Mouse (Mus musculus) midbrain, embryonic 11.5 days (tissue): ENCODE data around the gene Tom1l1. TPM values are rescaled to one million over a fixed set of nuclear protein-coding genes. Genes with fewer than 3 reads are reported as not detected.
"Not testable (repeated sequence)": the region's sequence is repeated elsewhere in the genome, so short reads cannot be mapped to it uniquely, and the experiment has no call there.

Source experiments
- ATAC-seq: fragments of 200-750 bp; cut with Nextera tagmentation; 2 replicates; pipeline ENCODE4 v1.8.0; 2017; ENCODE audit warnings: moderate TSS enrichment, moderate library complexity; ENCODE audit not compliant: low FRiP score
- DNase-seq: peaks from one replicate; pipeline ENCODE4 v3.0.0; 2015; ENCODE audit warnings: low spot score; ENCODE audit errors: missing footprints
- H3K27ac ChIP-seq: fragments of 300-500 bp; sonication (generic); 2 replicates; pipeline ENCODE4 v1.5.1; 2014; ENCODE audit warnings: low read depth, low read length
- H3K27me3 ChIP-seq: fragments of 300-500 bp; sonication (generic); 2 replicates; pipeline ENCODE4 v1.6.1; 2014; ENCODE audit warnings: mild to moderate bottlenecking, low read length, moderate library complexity, mixed read lengths; ENCODE audit not compliant: control insufficient read depth, insufficient read depth
- H3K36me3 ChIP-seq: fragments of 300-500 bp; sonication (generic); 2 replicates; pipeline ENCODE4 v1.6.1; 2014; ENCODE audit warnings: mild to moderate bottlenecking, low read length, moderate library complexity, mixed read lengths; ENCODE audit not compliant: control insufficient read depth, insufficient read depth
- H3K4me1 ChIP-seq: fragments of 300-500 bp; sonication (generic); 2 replicates; pipeline ENCODE4 v1.6.1; 2014; ENCODE audit warnings: low read length; ENCODE audit not compliant: control insufficient read depth, insufficient read depth
- H3K4me2 ChIP-seq: fragments of 300-500 bp; sonication (generic); 2 replicates; pipeline ENCODE4 v1.6.1; 2014; ENCODE audit warnings: mild to moderate bottlenecking, moderate library complexity
- H3K4me3 ChIP-seq: fragments of 300-500 bp; sonication (generic); 2 replicates; pipeline ENCODE4 v1.5.1; 2014; ENCODE audit warnings: low read depth, low read length
- H3K9ac ChIP-seq: fragments of 300-500 bp; sonication (generic); 2 replicates; pipeline ENCODE4 v1.6.1; 2014; ENCODE audit warnings: low read length
- H3K9me3 ChIP-seq: fragments of 300-500 bp; sonication (generic); 2 replicates; pipeline ENCODE4 v1.6.1; 2016; ENCODE audit warnings: low read length; ENCODE audit not compliant: control insufficient read depth
- WGBS: fragments of 180-500 bp; shearing (Covaris S2); extraction: QIAGEN DNeasy Blood & Tissue Kit; methylation state at CpG from one replicate; pipeline ENCODE4 v1.1.7; 2014; 5-methylcytosine and 5-hydroxymethylcytosine counted together
- polyA plus RNA-seq: library from polyadenylated mRNA; unstranded; fragments of >200 nt; fragmentation: Nextera tagmentation; extraction: Ambion mirVana; gene quantifications from 2 replicates; pipeline ENCODE4 v1.2.1, GENCODE M21; 2014

Tom1l1 gene
- 17.4 and 18.7 TPM in 2 replicates for polyA plus RNA-seq

GRCm38 (mm10) chr11:90687460-90688416 is at the start of gene Tom1l1:
TSS of gene Tom1l1 (minus strand) at chr11:90688366.
- Histone ChIP-seq H3K4me2 (peak within 1 kb of the TSS; percentile 88), H3K4me1 (no peaks in the 10 kb centered on the region), H3K27ac (no peak within 1 kb of the TSS), H3K4me3 (peak within 1 kb of the TSS; percentile 65), H3K27me3 (no peaks in the 10 kb centered on the region), H3K9me3 (no peaks in the 10 kb centered on the region), H3K36me3 (no peaks in the 10 kb centered on the region), H3K9ac (peak within 1 kb of the TSS; percentile 75)
- WGBS, result 6% methylated on average over 47 of the region's 47 CpGs
- ATAC-seq, result peak; percentile 93
- DNase-seq, result peak; percentile 96

DNA sequence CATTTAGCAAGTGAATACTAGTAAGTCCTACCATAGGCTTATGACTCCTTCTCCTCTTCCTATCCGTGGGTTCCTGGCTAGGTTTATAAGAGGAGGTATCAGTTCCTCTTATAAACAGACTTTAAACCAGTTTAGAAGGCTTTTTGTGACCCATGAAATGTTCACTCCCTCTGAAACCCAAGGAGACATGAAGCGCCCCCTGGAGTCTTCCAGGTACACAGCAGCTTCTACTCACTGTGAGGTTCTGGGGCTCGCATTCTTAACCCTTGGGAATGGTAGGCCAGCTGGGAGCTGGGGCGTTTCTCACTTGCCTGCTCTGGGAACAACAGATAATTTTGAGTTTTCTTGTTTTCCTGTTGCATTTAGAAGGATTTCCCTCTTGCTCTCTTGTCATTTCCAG is 45.4 kb upstream of the Tom1l1 start:
- Histone ChIP-seq H3K4me1 (no peaks in the 10 kb centered on the region), H3K9ac (no peak overlapping the region), H3K27ac (no peak overlapping the region), H3K4me2 (no peak overlapping the region), H3K27me3 (no peaks in the 10 kb centered on the region), H3K4me3 (no peak overlapping the region), H3K36me3 (no peaks in the 10 kb centered on the region), H3K9me3 (no peaks in the 10 kb centered on the region)
- DNase-seq, result no peak
- WGBS, result 70% methylated on average over 4 of the region's 4 CpGs
- no peak for ATAC-seq

DNA sequence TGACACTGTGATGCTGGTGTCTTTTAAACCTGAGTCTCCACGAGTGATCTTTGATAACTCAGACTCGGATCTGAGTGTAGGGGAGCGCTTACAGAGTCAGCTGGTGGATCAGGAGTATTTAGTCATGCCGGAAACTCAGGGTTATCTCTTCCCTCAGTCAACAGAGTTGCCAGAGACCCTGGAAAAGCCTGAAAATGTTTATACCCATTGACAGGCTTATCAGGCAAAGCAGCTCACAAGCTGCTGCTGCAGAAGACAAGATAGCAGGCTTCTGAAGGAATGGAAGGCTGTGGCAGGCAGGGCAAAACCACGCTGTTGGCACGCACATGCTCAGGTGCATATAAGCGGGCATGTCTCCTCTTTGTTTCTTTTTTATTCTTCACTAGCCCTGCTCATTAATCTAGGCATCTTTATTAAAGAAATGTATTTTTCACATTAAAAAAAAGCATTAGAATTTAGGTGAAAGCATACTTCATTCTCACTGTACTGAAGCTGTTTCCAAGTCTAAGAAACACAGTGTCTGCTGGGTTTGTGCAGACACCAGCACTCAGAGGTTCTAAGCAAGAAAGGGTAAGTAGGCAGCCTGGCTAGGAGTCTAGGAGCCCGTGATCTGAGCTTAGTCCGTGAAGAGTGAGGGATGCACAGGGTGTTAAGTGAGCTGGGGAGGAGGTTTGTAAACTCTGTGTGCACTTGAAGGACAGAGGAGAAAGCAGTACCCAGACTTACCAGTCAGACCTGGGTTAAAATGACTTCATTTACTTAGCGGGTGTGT is 39.4 kb upstream of the Tom1l1 start:
- ATAC-seq, result no peak
- H3K4me1 ChIP-seq, result no peaks in the 10 kb centered on the region
- 80% methylated on average over 10 of the region's 10 CpGs for WGBS

GRCm38 (mm10) chr11:90726730-90727129 is 38.6 kb upstream of the Tom1l1 start:
- ATAC-seq (no peak), DNase-seq (no peak)
- Histone ChIP-seq H3K27ac (no peak overlapping the region), H3K36me3 (no peaks in the 10 kb centered on the region), H3K4me2 (no peak overlapping the region), H3K9me3 (no peaks in the 10 kb centered on the region), H3K4me1 (no peaks in the 10 kb centered on the region), H3K9ac (no peak overlapping the region), H3K4me3 (no peak overlapping the region), H3K27me3 (no peaks in the 10 kb centered on the region)
- 84% methylated on average over 10 of the region's 10 CpGs for WGBS

More for the DNA sequence above, 39.4 kb upstream of the Tom1l1 start:
- Histone ChIP-seq H3K9ac (no peak overlapping the region), H3K4me2 (no peak overlapping the region), H3K9me3 (no peaks in the 10 kb centered on the region), H3K27me3 (no peaks in the 10 kb centered on the region), H3K4me3 (no peak overlapping the region), H3K36me3 (no peaks in the 10 kb centered on the region), H3K27ac (no peak overlapping the region; the same call in 1 of the 2 replicates)
- DNase-seq, result no peak

DNA sequence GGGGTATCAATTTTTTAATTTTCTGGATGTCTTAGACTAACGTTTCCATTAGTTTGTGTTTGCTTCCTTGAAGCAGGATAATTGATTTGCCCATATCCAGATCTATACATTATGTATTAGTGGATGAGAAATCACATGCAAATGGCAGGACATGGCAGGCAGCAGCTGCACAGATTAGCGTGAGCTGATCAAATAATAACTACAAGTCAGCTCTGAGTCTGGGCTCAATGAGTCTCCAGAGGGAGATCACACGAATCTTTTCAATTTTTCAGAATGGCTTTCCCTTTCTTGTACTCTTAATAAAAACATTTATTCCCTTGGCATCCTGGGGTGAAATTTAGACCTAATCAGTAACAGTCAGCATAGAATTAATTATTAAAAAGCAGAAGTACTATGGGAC is 34.1 kb upstream of the Tom1l1 start:
- DNase-seq (no peak), ATAC-seq (peak; percentile 79)
- H3K27me3 ChIP-seq, result no peaks in the 10 kb centered on the region
- H3K27ac ChIP-seq, result no peak overlapping the region
- H3K4me3 ChIP-seq, result no peak overlapping the region
- no peak overlapping the region for H3K9ac ChIP-seq
- H3K4me2 ChIP-seq, result no peak overlapping the region
- WGBS, result 62% methylated on average over 3 of the region's 3 CpGs
- H3K9me3 ChIP-seq, result no peaks in the 10 kb centered on the region
- H3K36me3 ChIP-seq, result no peaks in the 10 kb centered on the region
- H3K4me1 ChIP-seq, result no peaks in the 10 kb centered on the region

DNA sequence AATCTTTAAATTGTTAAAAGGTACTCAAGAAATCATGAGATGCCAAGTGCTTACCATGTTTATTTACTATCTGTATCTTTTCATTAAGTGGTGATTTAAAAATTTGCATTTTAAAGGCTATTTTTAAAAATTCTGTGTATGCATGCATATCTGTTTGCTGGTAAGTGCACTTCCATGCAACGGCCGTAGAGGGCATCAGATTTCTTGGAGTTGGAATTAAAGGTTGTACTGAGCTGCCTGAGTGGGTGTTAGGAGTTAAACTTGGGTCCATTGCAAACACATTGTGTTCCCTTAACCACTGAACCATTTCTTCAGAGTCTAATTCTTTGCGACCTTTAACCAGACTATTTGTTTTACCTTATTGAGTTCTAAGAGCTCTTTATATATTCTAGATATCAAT is 29.6 kb upstream of the Tom1l1 start:
- no peak overlapping the region for H3K4me3 ChIP-seq
- H3K4me1 ChIP-seq, result no peaks in the 10 kb centered on the region
- ATAC-seq (no peak), DNase-seq (peak; percentile 21)
- no peak overlapping the region for H3K9ac ChIP-seq
- H3K9me3 ChIP-seq, result no peaks in the 10 kb centered on the region
- H3K36me3 ChIP-seq, result no peaks in the 10 kb centered on the region
- no peaks in the 10 kb centered on the region for H3K27me3 ChIP-seq
- H3K27ac ChIP-seq, result no peak overlapping the region
- WGBS, result 89% methylated on average over 3 of the region's 3 CpGs
- no peak overlapping the region for H3K4me2 ChIP-seq

DNA sequence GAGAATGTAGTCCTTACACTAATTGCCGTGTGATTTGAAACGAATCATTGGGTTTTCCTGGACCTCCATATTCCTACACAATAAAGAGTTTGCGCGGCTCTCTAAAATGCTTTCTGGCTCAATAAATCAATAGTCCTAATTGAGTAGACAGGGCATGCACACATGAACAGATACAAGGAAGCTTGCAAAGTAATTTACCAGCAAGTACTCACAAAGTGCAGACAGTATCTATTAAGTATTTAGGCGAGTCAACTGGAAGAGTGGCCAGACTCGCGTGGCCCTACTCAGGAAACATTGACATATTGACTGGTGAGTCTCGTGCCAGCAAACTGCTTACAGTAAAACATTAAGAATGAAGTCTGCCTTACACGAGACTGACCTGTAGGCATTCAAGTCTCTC is 23.4 kb upstream of the Tom1l1 start:
- H3K4me2 ChIP-seq, result no peak overlapping the region
- peak; percentile 49 for DNase-seq
- 83% methylated on average over 9 of the region's 9 CpGs for WGBS
- H3K9ac ChIP-seq, result no peak overlapping the region
- no peak overlapping the region for H3K4me3 ChIP-seq
- H3K4me1 ChIP-seq, result no peaks in the 10 kb centered on the region
- no peaks in the 10 kb centered on the region for H3K27me3 ChIP-seq
- no peak overlapping the region for H3K27ac ChIP-seq
- H3K36me3 ChIP-seq, result no peaks in the 10 kb centered on the region
- no peaks in the 10 kb centered on the region for H3K9me3 ChIP-seq
- ATAC-seq, result no peak

DNA sequence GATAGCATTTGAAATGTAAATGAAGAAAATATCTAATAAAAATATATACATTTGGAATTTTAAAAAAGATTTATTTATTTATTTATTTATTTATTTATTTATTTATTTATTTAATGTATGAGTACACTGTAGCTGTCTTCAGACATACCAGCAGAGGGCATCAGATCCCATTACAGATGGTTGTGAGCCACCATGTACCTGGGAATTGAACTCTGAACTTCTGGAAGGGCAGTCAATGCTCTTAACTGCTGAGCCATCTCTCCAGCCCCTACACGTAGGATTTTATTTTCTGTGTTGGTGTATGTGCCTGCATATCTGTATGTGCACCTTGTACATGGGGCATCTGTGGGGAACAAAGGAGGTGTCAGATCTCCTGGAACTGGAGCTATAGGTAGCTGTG is 19.0 kb upstream of the Tom1l1 start:
- not testable (repeated sequence) for H3K27ac ChIP-seq, H3K36me3 ChIP-seq, ATAC-seq, H3K4me1 ChIP-seq, H3K9me3 ChIP-seq, H3K9ac ChIP-seq, H3K4me2 ChIP-seq, H3K4me3 ChIP-seq, H3K27me3 ChIP-seq
- peak; percentile 47 for DNase-seq
- WGBS, result 88% methylated on average over 1 of the region's 1 CpGs
